In the genomic region with DNA sequence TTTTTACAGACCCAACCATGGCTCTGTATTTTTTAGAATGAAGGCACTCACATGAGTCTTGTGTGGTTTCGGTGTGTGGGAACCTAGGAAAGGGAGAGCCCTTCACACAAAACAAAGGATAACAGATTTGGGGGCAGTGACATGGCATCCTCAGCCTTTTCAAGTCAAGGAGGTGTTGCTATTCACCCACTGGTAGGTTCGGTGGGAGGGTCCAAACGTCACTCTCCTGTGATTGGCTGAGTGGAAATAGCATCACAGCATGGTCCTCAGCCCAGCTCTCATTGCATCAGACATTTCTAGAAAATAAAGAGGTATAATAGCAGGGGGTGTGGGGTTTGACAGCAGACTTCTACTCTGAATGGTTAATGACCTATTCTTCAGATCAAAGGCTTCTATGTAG, we compare ENCODE assay signal across 33 mouse cellular contexts.
A peak's percentile ranks its signal among the peaks of the same experiment; 100 is the strongest.
DNase-seq lines count a peak whose midpoint lies in the region; ATAC-seq and TF ChIP-seq lines count a peak whose summit lies in the region.
"Had no signal": no experiment of that assay in that cellular context is flagged by ENCODE, and none has a peak within 500 bp of the region (broad histone marks: within the 10 kb centered on the region; RNA-seq: fewer than 3 reads in every experiment).

No protein-coding gene starts in this region.

- no peaks in the 10 kb centered on the region for H3K27me3 ChIP-seq in forebrain, embryonic 12.5 days
- no peaks in the 10 kb centered on the region for H3K27me3 ChIP-seq in forebrain, embryonic 16.5 days (replicated peaks; ENCODE audit: control insufficient read depth, insufficient read depth, low read length)
- H3K27me3 ChIP-seq in forebrain, embryonic 13.5 days, result no peaks in the 10 kb centered on the region
- H3K27me3 ChIP-seq: CH12.LX; embryonic facial prominence, embryonic 13.5 days; heart, embryonic 13.5 days; hindbrain, embryonic 13.5 days; intestine, embryonic 15.5 days had no signal

- H3K4me1 ChIP-seq in forebrain, embryonic 12.5 days, result peaks cover 36% of the 10 kb centered on the region
- H3K4me1 ChIP-seq in forebrain, embryonic 16.5 days (replicated peaks; ENCODE audit: control insufficient read depth, insufficient read depth, low read length), result peaks cover 20% of the 10 kb centered on the region; the same call in 1 of the 2 replicates
- peaks cover 38% of the 10 kb centered on the region for H3K4me1 ChIP-seq in forebrain, embryonic 13.5 days
- H3K4me1 ChIP-seq: embryonic facial prominence, embryonic 13.5 days; heart, embryonic 10.5 days; heart, embryonic 13.5 days; intestine, embryonic 15.5 days had no signal

- H3K4me2 ChIP-seq in forebrain, embryonic 12.5 days, result no peak overlapping the region
- no peak overlapping the region for H3K4me2 ChIP-seq in forebrain, embryonic 16.5 days (ENCODE audit: low read length)
- H3K4me2 ChIP-seq in forebrain, embryonic 13.5 days, result no peak overlapping the region
- H3K4me2 ChIP-seq: embryonic facial prominence, embryonic 13.5 days; heart, embryonic 13.5 days; hindbrain, embryonic 13.5 days; intestine, embryonic 15.5 days had no signal

- WGBS in forebrain, embryonic 12.5 days, result 61% methylated on average over 3 of the region's 3 CpGs
- WGBS in forebrain, embryonic 16.5 days, result 43% methylated on average over 3 of the region's 3 CpGs
- WGBS in forebrain, embryonic 13.5 days, result 48% methylated on average over 3 of the region's 3 CpGs

- H3K36me3 ChIP-seq in forebrain, embryonic 12.5 days (replicated peaks), result no peaks in the 10 kb centered on the region
- no peaks in the 10 kb centered on the region for H3K36me3 ChIP-seq in forebrain, embryonic 16.5 days (ENCODE audit: control insufficient read depth, insufficient read depth)
- H3K36me3 ChIP-seq in forebrain, embryonic 13.5 days (ENCODE audit: poor library complexity, severe bottlenecking), result no peaks in the 10 kb centered on the region
- H3K36me3 ChIP-seq: embryonic facial prominence, embryonic 10.5 days; embryonic facial prominence, embryonic 13.5 days; G1E; heart, embryonic 10.5 days; heart, embryonic 13.5 days; hindbrain, embryonic 13.5 days; intestine, embryonic 15.5 days had no signal

- ATAC-seq in forebrain, embryonic 12.5 days (ENCODE audit: low FRiP score), result peak; percentile 31; the same call in 1 of the 2 replicates
- no peak for ATAC-seq in forebrain, embryonic 16.5 days
- ATAC-seq in forebrain, embryonic 13.5 days, result 0 out of 2 replicates have a peak, but pooled peaks have one; percentile 6
- ATAC-seq: hindbrain, embryonic 16.5 days; intestine, embryonic 15.5 days; Patski had no signal

- H3K9ac ChIP-seq in forebrain, embryonic 12.5 days, result no peak overlapping the region
- no peak overlapping the region for H3K9ac ChIP-seq in forebrain, embryonic 16.5 days (replicated peaks; ENCODE audit: low read depth, low read length)
- no peak overlapping the region for H3K9ac ChIP-seq in forebrain, embryonic 13.5 days
- H3K9ac ChIP-seq: embryonic facial prominence, embryonic 13.5 days; heart, embryonic 13.5 days; hindbrain, embryonic 13.5 days; intestine, embryonic 15.5 days had no signal

- no peak overlapping the region for H3K4me3 ChIP-seq in forebrain, embryonic 12.5 days (replicated peaks)
- no peak overlapping the region for H3K4me3 ChIP-seq in forebrain, embryonic 16.5 days (replicated peaks; ENCODE audit: low read length)
- H3K4me3 ChIP-seq in layer of hippocampus, adult 2 months, result no peak overlapping the region
- H3K4me3 ChIP-seq in forebrain, embryonic 13.5 days, result no peak overlapping the region
- H3K4me3 ChIP-seq: embryonic facial prominence, embryonic 10.5 days; embryonic facial prominence, embryonic 13.5 days; erythroblast, embryonic 14.5 days; gastrocnemius, adult 2 months; heart, adult 2 months; heart, embryonic 10.5 days; heart, embryonic 13.5 days; hindbrain, embryonic 13.5 days; intestine, embryonic 15.5 days had no signal

- H3K27ac ChIP-seq in forebrain, embryonic 12.5 days, result no peak overlapping the region
- no peak overlapping the region for H3K27ac ChIP-seq in forebrain, embryonic 16.5 days (ENCODE audit: low read length)
- peak overlapping the region; percentile 61; the same call in 1 of the 2 replicates for H3K27ac ChIP-seq in layer of hippocampus, adult 2 months
- H3K27ac ChIP-seq in forebrain, embryonic 13.5 days, result no peak overlapping the region
- H3K27ac ChIP-seq: embryonic facial prominence, embryonic 10.5 days; embryonic facial prominence, embryonic 13.5 days; gastrocnemius, adult 2 months; heart, adult 2 months; heart, embryonic 10.5 days; heart, embryonic 13.5 days; hindbrain, embryonic 13.5 days; intestine, embryonic 15.5 days had no signal

- peak; percentile 24 for DNase-seq in embryo, embryonic 10.5 days (ENCODE audit: low spot score)
- DNase-seq in embryo, embryonic 9.5 days (ENCODE audit: extremely low spot score), result no peak
- DNase-seq in layer of hippocampus, adult 2 months (ENCODE audit: low spot score in 2 of 2), result no peak
- no peak for DNase-seq in layer of hippocampus, postnatal 14 days (ENCODE audit: low spot score in 2 of 2)
- DNase-seq in testis, postnatal 14 days (ENCODE audit: low spot score), result no peak
- DNase-seq: adrenal gland, postnatal 10 days; adrenal gland, postnatal 36 days; B cell, adult 2 months; cerebellum, adult 11 months; cerebellum, adult 2 months; cerebellum, adult 9-11 months; cerebellum, postnatal 25 days; gastrocnemius, adult 2 months; gastrocnemius, postnatal 14 days; heart, adult 2 months; heart, postnatal 14 days; heart, postnatal 4 days; kidney, adult 11 months; kidney, adult 8-10 months had no signal

- H3K9me3 ChIP-seq in forebrain, embryonic 12.5 days, result no peaks in the 10 kb centered on the region
- no peaks in the 10 kb centered on the region for H3K9me3 ChIP-seq in forebrain, embryonic 16.5 days (ENCODE audit: control insufficient read depth, low read length)
- H3K9me3 ChIP-seq in forebrain, embryonic 13.5 days (replicated peaks), result no peaks in the 10 kb centered on the region
- H3K9me3 ChIP-seq: embryonic facial prominence, embryonic 10.5 days; embryonic facial prominence, embryonic 13.5 days; heart, embryonic 10.5 days; heart, embryonic 13.5 days; hindbrain, embryonic 13.5 days; intestine, embryonic 15.5 days had no signal

- TF ChIP-seq CTCF in layer of hippocampus, adult 2 months (conservative IDR thresholded peaks at IDR 0.05), result no peak
